Mouse (Mus musculus) C2C12 (cell line): ENCODE measurements at regions not wholly inside any gene's neighbourhood (a gene's known extent, or its start where the extent isn't known, plus 50 kb on each side); places are given as distances from the start of the nearest gene placed in this dataset.

Experiments used
- CTCF ChIP-seq: IDR thresholded peaks from one replicate; pipeline ENCODE4 v1.5.1; 2011; ENCODE audit not compliant: control insufficient read depth, insufficient read depth, insufficient read length
- MAX ChIP-seq: IDR thresholded peaks from one replicate; pipeline ENCODE4 v1.6.1; 2011; ENCODE audit warnings: mild to moderate bottlenecking, control low read depth
- MYOG ChIP-seq: IDR thresholded peaks from one replicate; pipeline ENCODE4 v1.6.1; 2011; ENCODE audit not compliant: control insufficient read depth, insufficient read length; ENCODE audit errors: extremely low read depth

DNA sequence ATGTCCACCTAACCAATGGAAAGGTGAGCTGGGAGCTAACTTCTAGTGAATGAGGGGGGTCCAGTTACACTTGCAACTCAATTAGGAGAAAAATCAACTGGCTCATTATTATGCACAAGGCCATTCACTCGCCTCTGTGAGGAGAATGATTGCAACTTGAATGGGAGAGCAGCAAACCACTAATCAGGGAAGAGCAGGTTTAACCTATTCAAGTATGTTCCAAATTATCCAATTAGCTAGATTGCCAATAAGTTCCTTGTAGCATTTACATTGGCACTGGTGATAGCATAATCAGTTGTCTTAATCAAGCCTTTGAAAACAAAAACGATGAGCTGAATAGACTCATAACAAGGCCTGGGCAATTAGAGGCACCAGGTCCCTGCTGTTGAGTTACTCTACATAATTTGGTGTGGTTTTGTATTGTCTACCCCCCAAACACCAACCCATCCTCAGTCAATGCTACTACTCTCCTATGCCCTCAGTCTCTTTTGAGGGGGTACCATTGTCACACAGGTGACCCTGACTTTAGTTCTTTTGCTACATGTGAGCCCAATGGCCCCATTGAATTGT lies 217.6 kb upstream of the Etaa1 start:
- TF ChIP-seq MAX, result no peak
- no peak for TF ChIP-seq MYOG
- no peak for TF ChIP-seq CTCF
